Mouse (Mus musculus) testis, postnatal 10 days (tissue): Measurements from ENCODE around the gene Chat.
"Not testable (repeated sequence)": the region's sequence is repeated elsewhere in the genome, so short reads cannot be mapped to it uniquely, and the experiment has no call there.

Experiments used
- DNase-seq: peaks from one replicate; pipeline ENCODE4 v3.0.0; 2021; ENCODE audit warnings: low spot score

Chat gene

DNA sequence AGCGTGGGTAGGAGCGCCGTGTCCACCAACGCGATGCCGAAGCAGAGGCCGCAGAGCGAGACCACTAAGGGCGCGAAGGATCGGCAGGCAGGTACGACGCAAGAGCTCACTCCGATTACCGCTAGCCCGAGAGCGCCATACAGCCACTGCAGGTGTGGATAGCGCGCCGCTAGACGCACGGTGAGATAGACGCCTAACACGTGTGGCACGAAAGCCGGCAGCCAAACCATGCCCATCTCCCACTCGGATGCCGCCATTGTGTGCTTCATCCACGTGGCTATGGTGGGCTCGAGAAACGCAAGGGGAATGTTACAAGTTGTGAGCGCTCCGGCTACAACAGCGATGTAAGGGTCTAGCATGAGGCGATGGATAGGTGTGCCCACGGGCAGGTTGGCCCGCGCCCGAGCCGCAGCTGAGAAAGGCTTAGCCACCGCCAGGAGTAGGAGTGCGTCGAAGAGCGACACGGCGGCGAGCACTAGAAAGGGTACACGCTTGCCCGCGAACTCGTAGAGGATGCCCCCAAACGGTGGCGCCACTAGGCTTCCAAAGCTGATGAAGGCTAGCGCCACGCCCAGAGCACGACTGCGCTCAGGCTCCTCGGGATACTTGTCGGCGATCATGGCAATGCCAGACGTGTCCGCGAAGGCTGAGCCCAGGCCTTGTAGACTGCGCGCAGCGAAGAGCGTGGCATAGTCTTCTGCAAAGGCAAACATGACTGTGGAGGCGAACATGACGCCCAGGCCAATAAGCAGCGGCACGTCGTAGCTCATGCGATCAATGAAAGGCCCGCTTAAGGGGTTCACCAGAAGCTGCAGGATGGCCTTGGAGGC, 2.4 kb downstream of the Chat start:
- DNase-seq = no peak

DNA sequence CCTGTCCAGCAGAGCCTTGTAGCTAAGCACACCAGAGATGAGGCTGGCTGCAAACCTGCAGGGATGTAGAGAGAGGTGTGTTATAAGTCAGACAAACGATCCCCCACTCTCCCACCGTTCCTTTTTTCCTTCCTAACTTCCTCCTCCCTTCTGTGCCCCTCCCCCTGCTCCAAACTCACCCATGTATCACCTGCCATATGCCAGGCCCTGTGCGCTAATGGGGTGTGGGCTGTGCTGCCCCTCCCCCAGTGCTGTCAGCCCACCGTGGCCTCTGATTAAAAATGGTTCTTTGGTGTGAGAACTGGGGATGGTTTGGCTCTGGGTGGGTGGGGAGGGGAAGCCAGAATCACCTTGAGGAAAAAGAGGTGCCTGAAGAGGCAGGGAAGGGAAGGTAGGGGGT, 13.2 kb downstream of the Chat start:
- DNase-seq = no peak

DNA sequence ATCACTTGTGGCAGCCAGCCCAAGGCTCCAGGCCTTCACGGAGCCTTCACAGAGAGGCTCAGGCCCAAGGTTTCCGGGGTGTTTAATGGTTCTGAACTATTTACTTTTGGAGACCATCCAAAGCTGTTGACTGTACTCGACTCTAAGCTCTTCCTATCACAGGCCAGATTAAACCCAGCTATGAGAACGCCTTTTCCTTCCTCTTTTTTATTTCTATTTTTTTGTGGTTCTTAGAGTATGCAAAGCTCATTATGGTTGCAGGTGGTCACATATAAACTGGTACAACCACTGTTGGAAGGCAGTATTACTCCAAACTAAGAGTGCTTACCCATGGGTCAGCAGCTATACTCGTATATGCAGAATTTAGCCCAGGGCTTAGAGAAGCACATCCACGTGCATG, 18.8 kb downstream of the Chat start:
- no peak for DNase-seq

DNA sequence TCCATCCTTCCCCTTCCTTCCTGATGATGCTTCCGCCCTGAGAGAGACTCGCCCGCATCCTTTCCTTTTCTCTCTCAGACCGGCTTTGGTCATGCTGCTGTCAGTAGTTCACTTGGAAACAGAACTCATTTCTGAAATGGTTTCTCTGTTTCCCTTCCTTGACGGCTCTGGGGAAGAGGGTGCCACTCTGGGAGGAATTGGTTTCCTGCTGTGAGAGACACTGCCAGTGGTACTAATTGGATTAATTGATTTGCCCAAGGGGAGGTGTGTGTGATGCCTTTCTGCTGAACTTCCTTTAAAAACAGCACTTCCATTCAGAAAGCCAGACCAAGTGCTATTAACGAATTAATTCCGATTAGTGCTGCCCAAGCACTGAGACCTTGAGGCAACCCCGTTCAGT, 22.3 kb downstream of the Chat start:
- no peak for DNase-seq

DNA sequence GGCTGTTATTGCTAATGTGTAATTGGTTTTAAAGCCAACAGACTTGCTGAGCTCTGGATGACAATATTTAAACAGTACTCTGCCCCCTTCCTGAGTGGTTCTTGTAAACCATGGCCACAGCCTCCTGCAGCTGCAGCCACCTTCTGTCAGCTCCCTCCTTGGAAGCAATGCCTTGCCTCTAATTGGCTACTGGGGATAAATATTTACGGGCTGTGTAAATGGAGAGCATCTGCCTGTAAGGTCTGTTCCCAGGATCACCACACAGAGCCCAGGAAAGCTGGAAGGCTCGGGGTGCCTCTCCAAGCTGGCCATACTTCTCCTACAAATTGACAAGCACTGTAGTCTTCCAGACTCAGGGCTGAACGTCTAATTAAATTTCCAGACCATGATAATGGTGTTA, 26.0 kb downstream of the Chat start:
- peak; percentile 7 for DNase-seq

DNA sequence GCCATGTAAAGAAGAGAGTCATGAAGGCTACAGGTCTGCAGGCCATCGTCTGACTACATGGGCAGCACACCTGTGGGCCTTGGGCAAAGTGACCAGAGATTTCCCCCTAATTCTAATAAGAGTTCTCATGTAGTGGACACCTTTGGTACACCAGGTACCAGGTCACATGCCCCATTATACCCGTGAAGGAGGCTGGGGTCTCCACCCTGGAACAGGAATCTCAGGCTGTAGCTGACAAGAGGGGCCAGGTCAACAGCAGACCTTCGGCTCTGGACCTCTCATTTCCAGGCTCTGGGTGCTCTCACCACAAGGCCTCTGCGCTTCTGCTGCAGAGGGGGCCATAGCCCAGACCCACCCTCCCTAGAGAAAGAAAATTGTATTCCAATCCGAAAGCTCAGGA, 26.5 kb downstream of the Chat start:
- DNase-seq = peak; percentile 12

DNA sequence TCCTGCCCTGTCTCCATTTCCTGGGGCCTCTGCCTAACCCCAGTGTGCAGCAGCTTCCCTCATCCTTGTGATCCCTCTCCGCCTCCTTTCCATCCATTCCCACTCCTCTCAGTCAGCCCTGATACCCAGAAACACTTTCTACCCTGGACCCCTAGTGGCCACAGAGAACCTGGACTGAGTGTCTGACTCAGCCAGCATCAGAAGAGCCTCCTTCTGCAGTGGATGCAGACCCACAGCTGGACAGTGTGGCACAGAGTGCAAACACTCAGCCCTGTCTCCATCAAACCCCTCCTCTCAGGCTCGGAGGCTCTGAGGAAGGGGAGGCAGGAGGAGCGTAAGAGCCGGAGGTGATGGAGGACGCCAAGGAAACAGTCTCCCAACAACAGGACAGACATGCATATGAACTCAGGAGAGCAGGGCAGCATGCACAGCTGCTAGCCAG, 28.4 kb downstream of the Chat start:
- DNase-seq = peak; percentile 34

DNA sequence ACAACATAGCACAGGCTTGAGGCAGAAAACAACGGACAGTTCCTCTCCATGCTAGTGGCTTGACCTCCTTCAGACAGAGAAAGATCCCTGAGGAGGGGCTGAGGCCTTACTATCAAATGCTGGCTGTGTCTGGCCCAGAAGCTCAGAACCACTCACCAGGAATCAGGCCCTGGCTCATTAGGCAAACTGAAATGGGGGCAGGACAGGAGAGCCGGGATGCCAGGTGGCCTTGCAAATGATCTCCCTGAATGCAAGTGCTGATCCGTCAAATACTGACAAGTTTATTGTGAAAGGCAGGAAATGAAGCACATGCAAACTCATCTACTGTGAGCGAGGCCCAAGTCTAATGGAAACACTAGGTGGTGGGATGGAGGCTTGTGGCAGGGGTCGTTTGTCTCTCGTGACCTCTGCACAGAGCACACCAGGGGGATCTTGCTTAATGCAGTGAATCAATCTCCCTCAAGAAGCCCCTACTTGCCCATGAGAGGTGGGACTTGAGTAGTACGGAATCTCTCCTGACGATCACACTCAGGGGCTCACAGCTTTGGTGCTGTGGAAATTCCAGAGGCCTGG, 36.7 kb downstream of the Chat start:
- peak; percentile 31 for DNase-seq

DNA sequence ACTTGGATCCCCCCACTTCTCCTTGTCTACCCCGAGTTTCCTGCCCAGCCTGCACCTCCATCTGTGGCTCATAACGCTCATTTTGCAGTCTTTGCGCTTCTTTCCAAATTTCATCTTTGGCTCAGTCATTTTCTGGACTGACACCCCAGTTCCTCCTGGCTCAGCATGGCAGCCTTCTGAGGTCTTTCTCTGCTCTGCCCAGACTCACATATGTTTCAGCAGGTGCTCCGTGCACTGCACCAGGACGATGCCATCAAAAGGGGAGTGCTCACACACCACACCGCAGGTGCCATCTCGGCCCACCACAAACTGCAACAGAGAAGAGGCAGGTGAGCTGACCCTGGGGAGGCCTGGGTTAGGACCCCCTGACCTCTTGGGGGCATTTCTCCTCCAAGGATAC, 41.8 kb downstream of the Chat start:
- peak; percentile 30 for DNase-seq

DNA sequence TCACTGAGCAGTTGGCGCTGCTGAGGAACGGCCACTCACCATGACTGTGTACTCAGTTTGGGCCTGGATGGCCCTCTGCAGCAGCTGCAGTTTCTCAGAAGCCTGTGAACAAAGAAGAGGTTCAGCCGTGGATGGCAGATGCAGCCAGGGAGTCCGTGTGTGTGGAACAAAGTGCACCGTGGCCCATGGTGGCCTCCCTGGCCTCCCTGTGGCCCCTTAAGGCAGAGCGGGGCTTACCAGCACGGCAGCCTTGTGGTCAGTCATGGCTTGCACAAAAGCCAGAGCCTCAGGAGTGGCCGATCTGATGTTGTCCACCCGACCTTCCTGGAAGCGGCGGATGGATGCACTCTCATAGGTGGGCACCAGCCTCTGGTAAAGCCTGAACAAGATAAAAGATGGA, 47.0 kb downstream of the Chat start:
- DNase-seq = no peak

DNA sequence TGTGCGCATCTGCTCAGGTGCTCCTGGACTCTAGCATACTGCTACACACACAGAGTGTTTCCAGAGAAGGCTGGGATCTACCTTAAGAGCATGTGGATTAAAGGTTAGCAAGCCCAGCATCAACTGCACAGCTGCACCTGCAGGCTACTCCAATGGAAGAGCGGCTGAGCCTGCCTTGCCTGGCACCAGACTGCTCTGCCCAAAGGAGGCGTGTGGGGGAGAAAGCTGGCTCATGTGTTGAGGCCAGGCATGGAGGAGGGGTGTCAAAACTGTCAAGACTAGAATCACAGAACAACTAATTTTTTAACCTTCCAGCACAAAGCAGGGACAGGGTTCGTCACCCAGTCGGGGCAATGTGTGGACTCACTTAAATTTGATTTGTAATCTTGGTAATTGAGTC, 53.7 kb downstream of the Chat start:
- DNase-seq = peak; percentile 34

DNA sequence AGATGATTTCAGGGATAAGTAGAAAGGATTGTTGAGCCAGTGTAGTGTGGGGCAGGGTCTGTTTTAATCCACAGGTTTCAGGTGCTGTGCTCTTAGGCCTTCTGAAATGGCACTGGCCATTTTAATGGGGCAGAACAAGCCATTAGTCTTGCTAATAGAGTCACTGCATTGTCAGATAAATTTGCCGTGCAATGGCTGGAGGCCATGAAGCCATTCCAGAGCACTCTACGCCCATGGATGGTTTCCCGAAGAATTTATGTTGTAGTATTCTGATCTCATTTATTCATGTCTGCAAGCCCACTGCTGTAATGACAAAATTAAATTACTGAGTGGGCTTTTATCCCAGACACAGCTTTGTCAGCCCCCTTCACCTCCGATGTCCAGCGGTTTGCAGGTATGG, 55.7 kb downstream of the Chat start:
- DNase-seq = no peak

DNA sequence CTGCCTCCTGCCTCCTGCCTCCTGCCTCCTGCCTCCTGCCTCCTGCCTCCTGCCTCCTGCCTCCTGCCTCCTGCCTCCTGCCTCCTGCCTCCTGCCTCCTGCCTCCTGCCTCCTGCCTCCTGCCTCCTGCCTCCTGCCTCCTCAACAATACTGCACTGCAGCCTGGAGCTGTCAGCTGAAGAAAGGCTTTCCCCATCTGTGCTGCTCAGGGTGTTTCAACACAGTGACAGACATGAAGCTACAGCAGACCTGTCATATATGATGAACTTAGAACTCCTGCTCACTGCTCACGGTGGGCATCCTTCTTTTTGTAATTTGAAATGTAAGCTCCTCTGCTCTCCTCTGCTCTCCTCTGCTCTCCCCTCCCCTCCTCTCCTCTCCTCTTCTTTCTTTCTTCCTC, 60.4 kb downstream of the Chat start:
- DNase-seq = not testable (repeated sequence)

DNA sequence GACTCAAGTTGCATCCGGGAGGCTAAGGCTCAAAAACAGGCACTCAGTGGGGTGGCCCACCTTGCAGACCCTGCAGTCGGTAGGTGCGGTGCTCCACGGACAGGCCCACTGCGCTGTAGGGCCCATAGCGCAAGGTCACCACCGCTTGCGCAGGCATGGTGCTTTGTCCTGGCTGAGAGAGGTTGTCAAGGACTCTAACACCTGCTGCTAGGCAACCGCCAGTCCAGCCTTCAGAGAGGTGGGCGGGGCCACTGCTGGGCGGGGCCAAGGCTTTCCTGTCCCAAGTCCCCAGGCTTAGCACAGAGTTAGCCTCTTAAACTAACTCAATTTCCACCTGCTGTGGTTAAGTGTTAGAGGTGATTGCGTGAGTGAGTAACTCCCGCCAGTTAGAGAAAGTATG, 77.6 kb downstream of the Chat start, which contains the start of gene 1700024G13Rik:
1700024G13Rik (minus strand) TSS at position 196 of the 400 bp plus-strand sequence.
- peak; percentile 75 for DNase-seq

DNA sequence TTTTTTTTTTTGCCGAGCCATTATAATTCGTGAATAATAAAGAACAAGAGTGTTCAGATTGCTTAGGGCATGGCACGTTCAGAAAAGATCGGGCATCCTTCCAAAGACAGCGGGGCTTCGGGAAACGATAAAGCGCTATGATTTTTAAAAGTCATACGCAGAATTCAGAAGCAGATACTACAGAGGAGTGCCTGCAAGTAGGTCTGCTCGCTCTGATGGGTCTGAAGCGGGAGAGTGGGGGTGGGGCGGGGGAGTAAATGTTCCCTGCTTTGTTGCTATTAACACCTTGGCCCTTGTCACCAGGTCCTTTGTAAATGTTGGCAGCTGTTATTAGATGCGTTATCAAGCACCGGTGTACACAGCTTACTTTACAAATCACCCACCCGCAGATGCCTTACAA, 84.2 kb downstream of the Chat start:
- DNase-seq = no peak

DNA sequence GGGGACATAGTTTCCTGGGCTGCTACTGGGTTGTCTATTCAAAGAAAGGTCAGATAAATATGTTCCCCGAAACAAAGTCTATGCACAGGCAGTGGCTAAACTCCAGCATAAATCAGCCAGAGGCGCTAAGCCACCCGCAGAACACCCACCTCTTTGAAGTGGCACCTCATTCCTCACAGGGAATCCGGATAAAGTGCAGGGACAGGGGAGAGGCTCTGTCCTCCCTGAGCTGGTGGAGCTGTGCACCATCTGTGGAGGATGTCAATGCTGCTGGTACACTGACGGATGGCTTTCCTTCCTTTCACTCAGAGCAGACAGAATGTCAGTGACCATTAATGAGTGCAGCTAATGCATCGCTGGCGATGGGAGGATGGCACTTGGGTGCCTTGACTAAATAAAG, 84.7 kb downstream of the Chat start:
- DNase-seq = no peak

DNA sequence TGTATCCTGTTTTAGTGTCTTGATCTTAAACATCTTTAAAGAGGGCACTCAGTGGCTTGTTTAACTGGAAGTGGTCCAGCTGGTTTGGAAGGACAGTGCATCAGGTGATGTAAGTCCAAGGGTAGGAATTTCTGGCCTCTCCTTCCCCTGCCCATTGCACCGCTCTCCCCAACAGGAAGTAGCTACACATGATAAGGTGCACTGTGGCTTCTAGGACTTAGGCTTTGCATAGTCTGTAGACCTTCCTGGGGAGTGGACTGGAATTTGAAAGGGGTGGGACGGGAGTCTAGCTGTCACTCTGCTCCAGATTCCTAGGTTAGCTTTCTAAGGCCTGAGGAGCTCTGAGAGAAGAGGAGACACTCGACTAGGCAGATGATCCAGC, 85.7 kb downstream of the Chat start:
- DNase-seq = no peak

DNA sequence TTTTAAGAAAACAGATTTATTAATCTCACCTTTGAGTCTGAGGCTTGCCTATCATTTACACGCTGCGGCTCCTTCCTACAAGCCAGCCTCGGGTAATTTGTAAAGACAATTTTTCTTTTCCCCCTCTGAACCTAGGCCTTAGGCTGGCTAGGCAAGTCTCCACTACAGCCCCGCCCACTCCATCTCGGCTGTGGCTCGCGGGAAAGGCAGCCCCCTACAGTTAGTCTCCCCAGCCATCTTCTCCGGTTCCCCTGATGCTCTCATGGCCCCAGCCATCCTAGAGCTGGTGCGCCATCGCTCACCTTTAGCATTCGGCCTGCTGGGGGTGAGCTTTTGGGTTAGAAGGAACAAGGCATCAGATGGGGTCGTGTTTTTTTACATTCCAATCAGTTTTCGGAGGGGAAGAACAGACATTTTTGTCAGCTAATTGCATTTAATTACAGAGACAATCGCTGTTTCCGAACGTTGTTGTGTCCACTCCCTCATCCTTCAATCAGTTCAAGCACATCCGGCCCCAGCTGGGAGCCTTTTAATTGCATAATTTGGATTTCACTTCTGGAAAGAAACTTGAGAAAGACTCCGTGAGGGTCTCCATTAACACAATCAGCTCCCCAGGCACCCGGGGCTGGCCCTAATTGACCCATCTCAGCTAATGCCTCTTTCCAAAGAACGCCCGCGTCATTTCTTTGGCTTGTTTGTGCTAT, 86.2 kb downstream of the Chat start:
- no peak for DNase-seq

DNA sequence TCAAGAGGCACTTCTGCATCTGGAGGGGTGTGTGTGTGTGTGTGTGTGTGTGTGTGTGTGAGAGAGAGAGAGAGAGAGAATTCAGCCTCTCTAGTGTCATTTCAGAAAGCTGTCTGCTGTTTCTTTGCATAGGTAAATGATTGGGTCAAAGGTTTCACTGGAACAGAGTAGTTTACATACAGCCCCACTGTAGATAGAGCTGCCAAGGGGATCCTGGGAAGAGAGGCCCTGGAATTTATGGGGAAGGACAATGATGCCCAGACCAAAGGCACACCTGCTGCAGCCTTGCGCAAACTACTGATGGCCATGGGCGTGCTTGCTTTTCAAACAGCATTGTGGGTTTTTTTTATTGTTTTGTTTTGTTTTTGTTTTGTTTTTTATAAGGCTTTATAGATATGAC, 93.3 kb downstream of the Chat start:
- no peak for DNase-seq

DNA sequence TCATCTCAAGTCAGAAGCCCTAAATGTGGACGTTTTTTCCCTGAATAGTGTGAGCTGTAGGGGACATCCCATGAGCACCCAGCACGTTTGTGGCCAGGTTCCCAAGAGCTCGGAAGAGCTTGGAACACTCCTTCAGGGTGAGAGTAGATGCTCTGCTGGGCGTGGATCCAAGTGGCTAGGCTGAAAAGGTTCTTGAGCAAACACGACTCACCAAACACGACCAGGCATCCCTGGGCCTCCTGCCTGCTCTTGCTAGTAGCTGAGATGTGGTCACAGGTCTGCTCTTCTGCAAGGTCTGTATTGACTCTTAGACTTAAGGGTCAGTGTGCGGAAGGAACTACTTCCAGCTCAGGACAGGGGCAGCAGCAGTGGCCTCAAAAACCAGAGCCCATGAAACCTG, 96.0 kb downstream of the Chat start:
- no peak for DNase-seq

DNA sequence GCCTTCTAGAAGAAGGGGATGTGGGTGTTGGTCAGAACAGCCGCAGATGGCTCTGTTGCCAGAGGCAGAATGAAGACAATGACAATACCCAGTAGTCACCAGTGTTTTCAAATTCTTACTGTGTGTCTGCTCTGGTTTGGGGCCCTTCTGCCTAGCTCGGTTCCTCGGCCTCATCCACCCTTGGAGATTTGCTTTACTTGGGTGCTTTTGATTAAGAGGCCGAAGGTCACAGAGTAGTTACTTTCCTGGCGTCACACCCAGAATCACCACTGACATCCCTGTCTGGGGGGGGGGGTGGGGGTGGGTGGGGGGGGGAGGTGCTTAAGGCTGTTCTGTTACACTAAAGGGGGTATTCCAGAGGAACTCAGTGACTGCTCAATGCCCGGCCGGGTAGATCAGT, 101.4 kb downstream of the Chat start:
- no peak for DNase-seq
